ENCODE assay signal across 29 mouse cellular contexts in the genomic region with DNA sequence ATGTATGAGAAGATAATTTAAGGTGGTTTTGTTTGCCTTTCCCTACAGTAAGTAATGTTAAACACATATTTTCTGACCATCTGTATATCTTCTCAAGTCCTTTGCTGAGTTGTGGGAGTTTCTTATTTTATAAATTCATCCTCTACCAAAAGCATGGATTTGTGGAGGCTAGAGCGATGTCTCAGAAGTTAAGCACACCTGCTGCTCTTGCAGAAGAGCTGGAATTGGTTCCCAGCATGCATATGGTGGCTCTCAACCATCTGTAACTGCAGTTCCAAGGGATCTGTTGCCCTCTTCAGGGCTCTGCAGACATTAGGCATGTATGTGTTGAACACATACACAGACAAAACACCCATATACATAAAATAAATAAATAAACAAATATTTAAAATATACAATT.
"Had no signal": no experiment of that assay in that cellular context is flagged by ENCODE, and none has a peak within 500 bp of the region (broad histone marks: within the 10 kb centered on the region; RNA-seq: fewer than 3 reads in every experiment).

No protein-coding gene starts in this region.

- ATAC-seq: forebrain, embryonic 13.5 days; forebrain, embryonic 14.5 days; forebrain, embryonic 15.5 days; forebrain, embryonic 16.5 days; forebrain, postnatal 0 days had no signal

- H3K4me3 ChIP-seq: embryonic facial prominence, embryonic 10.5 days; embryonic facial prominence, embryonic 12.5 days; embryonic facial prominence, embryonic 13.5 days; embryonic facial prominence, embryonic 15.5 days; erythroblast, embryonic 14.5 days; forebrain, embryonic 10.5 days; forebrain, embryonic 12.5 days; forebrain, embryonic 13.5 days; forebrain, embryonic 15.5 days; gastrocnemius, adult 2 months; heart, adult 2 months had no signal

- H3K27ac ChIP-seq: embryonic facial prominence, embryonic 10.5 days; embryonic facial prominence, embryonic 12.5 days; embryonic facial prominence, embryonic 13.5 days; embryonic facial prominence, embryonic 15.5 days; forebrain, embryonic 10.5 days; forebrain, embryonic 12.5 days; forebrain, embryonic 13.5 days; forebrain, embryonic 15.5 days; gastrocnemius, adult 2 months; heart, adult 2 months had no signal

- DNase-seq: cerebellum, adult 2 months; cerebellum, adult 8-10 months; cerebellum, adult 9-10 months; cerebellum, adult 9-11 months; cerebellum, postnatal 10 days; cerebellum, postnatal 14 days; cerebellum, postnatal 25 days; cerebellum, postnatal 36 days; embryo, embryonic 11 days; forebrain, postnatal 0 days; gastrocnemius, adult 2 months; gastrocnemius, postnatal 10 days; gastrocnemius, postnatal 14 days; gastrocnemius, postnatal 25 days; gastrocnemius, postnatal 36 days; heart, adult 11 months; heart, adult 18-20 months; heart, adult 2 months had no signal
